Mouse (Mus musculus) granulocyte monocyte progenitor cell, adult 5-6 weeks (primary cell): ENCODE measurements around the gene Pnma3. TPM values are rescaled to one million over a fixed set of nuclear protein-coding genes. Genes with fewer than 3 reads are reported as not detected.
"Not testable (repeated sequence)": the region's sequence is repeated elsewhere in the genome, so short reads cannot be mapped to it uniquely, and the experiment has no call there.

ENCODE experiments used
- ATAC-seq: replicated peaks from 2 replicates; pipeline ENCODE4 v1.8.0; 2016; ENCODE audit warnings: mild to moderate bottlenecking, moderate TSS enrichment, inconsistent platforms; ENCODE audit not compliant: poor library complexity, severe bottlenecking
- total RNA-seq, 2 experiments: library from RNA; stranded (forward) in 1 of 2; stranded (reverse) in 1 of 2; fragments of 200-712, 200-1000 nt in 1 of 2; fragments of >200 nt in 1 of 2; fragmentation: Nextera tagmentation in 1 of 2; gene quantifications; 2 replicates each; pipeline ENCODE4 v1.2.3; 2014 to 2017

The Pnma3 gene
- not detected in 2 replicates for total RNA-seq (2014; fragmentation: Nextera tagmentation)
- not detected in 2 replicates for total RNA-seq (2017)

DNA sequence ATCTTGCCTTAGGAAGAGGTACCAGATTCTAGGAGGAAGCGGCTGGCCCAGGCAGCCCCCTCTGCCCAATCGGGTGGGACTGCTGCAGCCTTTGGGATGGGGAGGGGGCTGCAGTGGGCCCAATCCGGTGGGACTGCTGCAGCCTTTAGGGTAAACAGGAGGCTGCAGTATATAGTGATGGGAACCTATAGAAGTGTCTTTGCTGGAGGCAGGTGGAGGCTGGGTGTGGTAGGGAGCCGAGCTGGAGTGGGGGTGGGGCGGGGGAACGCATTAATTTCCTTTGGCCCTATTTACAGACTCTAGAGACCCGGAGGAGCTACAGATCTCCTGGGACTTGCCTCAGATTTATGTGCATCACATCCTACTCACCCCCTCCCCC lies at the start of gene Pnma3:
Gene Pnma3 (plus strand): TSS at position 373 of the 379 bp plus-strand sequence.
- no peak for ATAC-seq

DNA sequence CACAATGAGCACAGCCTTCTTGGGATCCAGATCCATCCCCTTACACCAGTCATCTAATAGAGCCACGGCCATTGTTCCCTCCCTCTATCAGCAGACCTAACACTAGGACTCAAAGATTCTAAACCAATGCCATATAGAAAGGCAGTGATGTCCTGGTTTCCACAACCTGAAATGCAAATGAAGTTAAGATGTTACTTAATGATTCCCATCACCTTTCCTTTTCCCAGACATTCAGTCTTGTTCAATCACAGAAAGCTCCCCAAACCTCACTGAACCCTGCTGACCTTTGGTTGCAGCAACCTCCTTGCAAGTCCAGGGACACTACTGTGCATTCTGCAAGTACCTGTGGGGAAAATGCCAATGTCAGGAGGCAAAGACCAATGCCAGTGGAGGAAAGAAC lies 27.6 kb upstream of the Pnma3 start, which contains the start of gene Pnma5:
Gene Pnma5 (minus strand): TSS at position 101 of the 400 bp plus-strand sequence.
- ATAC-seq: no peak

DNA sequence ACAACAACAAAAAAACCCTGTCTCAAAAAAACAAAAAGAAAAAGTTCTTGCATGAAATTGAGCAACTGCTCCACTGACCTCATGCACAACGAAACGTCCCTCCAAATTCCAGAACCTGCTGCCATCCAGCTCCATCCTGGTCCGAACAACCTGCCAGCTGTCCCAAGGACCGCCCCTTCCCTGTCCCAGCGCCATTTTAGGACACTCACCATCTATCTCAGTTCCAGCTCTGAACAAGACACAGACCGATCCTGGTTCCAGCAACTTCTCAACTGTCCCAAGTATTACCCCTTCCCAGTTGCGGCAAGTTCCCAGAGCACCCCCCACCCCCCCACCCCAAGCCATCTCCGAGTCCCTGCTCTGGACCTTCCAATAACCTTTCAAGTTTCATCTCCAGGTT lies 25.8 kb upstream of the Pnma3 start:
- no peak for ATAC-seq

DNA sequence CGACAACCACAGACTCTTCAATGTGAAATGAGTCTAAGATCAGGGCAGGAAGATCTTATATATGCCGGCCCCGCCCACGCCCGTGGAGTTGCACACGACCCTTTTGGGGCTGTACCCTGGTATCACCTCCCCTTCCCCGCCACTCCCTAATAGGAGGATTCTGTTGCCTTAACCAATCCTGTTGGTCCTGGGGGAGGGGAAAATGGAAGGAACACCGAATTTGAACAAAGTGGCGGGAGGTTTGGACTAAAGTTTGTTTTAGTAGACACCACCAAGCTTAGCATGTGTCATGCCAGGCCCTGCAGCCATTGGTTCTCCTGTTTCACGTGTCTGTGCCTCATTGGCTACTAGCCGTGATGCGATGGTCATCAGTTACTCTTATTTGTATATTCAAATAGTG lies 24.9 kb upstream of the Pnma3 start:
- ATAC-seq: no peak

DNA sequence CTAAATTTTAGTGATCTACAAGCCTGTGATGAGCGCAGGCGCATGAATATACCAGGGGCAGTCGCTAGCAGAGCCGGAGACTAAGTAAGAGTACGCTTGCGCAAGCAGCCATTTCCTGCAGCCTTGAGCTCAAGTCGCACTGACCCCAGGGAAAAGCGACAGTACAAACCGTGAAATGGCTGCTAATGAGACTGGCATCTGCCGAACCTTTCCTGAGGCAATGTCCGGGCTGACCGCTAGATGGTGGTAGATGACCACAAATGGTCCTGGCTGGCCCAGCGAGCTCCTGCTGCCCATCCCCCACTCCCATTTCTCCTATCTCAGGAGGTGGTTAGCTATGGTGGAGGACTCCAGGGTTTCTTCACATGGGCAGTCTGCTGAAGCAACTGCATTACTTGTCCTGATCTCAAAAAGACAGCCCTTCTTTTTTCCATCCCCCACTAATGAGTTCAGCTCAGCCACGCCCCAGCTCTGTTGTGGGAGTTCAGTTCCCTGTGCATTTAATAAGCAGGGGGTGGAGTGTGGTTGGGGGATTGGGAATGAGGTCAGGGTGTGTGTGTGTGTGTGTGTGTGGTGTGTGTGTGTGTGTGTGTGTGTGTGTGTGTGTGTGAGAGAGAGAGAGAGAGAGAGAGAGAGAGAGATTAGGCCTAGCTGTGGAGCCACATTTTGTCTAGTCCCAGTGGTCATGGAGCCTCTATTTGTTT lies 10.6 kb upstream of the Pnma3 start:
- peak; percentile 100 for ATAC-seq

DNA sequence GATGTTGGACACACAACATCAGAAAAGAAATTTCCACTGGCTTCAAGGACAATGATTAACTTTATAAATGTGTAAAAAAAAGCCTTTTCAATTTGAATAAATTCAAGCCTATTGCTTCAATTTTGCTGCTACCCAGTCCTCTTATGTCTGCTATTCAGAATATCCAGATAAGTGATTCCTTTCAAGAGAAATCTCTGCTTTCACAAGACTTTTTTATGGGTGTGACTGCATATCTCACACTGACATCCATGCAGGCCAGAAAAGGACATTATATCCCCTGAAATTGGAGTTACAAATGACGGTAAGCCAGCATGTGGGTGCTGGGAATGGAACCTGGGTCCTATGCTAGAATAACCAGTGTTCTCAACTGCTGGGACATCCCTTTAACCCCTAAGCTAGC lies 3.1 kb upstream of the Pnma3 start:
- ATAC-seq: no peak

DNA sequence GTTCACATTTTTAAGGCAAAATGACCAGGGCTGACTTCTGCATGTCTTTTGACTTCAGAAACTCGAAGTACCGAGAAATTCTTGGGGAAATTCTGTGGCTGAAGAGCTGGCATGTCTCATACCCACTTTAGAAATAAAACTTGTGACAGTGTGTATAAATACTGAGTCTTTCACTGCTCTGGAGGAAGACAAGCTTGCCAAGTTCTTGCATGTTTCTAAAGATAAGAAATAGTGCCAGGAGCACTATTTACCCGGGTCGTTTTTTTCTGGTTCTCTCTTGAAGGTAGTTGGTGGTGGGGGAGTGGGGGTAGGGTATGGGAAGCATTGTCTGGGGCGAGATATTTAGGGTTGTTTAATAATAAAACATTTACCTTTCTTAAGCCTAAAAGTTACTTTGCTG lies 2.3 kb upstream of the Pnma3 start:
- ATAC-seq: no peak

DNA sequence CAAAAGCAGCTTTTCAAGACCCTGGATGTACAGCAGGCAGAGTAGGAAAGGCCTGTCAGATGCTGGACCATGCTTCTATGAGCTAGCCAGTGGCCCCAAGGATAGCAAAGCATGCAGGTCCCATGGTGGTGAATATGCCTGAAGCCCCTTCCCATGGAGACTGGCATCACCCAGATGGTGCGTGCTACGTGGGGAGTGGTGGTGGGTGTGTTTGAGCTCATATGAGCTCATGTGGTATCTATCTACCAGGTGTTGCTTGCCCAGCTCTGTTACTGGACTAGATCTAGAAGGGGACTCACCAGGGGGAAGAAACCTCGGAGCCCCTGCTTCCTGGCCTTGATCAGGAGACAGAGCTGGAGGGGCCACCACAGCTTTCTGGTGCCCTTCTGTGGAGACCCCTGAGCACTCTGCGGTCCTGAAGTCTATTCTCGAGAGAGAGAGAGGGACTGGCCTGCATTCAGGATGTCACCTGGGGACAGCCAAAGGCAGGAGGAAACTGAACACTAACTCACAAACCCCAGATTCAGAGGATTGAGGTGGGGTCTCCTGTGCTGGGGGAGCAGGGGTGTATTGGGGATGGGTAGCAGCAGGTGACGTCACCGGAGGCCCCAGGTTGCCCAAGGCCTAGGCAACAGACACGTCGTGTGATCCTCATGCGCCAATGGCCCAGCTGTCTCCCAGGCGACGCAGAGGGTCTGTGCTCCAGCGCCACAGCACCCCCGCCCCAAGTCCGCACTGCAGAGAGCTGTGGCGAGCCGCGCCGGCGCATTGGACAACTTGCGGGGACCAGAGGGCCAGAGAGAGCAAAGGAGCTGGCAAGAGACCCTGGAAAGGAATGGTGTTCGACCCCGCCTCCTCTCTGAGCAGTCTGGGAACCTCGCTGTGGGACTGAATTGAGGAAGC lies 824 bp upstream of the Pnma3 start:
- ATAC-seq: no peak

DNA sequence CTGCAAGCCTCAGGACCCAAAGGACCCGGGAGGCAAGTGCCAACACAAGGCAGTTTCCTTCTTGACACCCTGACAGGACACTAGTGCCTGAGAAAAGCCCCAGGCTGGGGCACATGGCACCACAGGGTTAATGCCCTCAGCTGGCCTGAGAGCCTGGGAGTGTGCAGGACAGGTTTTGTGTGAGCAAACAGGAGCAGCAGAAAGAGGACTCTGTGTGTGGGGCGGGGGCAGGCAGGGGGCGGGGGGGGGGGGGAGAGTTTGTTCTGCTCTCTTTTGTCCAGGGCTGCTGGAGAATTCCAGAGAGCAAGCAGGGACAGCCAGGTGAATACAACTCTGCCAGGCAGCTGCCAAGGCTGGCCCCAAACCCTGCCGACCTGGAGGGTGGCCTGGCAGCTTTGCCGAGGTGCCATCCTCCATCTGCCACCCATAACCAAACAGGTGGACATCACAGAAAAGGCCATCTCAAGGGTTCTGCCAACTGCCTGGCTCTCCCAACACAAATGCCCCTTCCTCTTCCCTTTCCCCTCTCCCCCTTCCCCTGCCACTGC lies 2.3 kb downstream of the Pnma3 start:
- ATAC-seq: not testable (repeated sequence)

DNA sequence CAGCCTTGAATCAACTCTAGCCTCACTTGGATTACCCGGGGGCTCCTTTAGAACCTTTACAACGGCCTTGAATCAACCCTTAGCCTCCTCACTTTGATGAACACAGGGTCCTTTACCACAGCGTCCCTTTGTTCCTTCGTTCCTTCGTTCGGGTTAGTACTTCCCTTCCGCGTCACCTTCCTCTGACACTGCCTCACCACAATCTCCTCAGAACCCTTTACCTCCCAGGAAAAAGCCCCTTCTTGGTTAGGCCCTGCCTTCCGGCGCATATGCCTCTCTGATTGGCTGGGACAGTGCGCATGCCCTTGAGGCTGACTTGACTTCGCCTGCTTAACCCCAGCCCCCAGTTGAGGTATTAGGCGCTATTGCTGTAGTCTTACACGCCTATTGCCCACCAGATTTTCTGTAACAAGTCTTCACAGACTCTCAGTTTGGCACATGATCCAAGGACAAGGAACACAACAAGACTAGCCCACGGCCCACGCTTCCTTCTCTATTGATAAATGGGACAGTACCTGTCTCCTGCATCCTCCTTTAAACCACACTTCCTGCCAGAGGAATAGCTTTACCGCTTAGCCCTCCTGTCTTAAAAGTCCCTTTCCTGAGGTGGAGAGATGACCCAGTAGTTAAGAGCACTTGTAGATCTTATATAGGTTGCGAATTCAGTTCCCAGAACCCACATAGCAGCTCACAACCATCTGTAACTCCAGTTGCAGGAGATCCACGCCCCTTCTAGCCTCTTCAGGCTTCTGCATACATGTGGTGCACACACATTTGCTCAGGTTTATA lies 17.9 kb downstream of the Pnma3 start, which contains the start of gene Xlr4a:
Gene Xlr4a (minus strand): TSS at position 212 of the 789 bp plus-strand sequence.
- 0 out of 2 replicates have a peak, but pooled peaks have one; percentile 14 for ATAC-seq

DNA sequence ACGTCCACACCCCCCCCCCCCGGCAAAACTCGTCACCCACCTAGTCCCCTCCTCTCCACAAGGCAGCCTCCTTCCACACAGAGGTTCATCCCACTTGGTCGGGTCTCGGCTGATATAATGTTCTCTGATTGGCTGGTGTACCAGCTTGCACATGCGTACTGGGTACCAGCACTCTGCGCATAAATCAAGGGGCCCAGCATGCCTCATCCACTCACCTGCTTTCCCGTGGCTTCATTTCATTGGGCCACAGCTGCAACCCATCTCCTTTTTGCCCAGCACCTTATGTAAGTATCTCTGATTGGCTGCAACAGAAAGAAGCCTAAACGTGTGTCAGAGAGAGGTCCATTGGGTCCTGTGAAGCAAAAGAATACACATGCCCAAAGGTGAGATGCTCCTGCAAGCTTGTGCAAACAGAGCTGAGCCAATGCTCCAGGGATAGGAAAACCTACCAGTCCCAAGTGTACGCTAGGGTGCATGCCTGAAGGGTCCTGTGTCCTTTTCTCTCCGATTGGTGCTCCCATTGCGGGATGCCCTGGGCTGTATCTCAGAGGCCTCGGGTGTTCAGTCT lies 32.4 kb downstream of the Pnma3 start, which contains the start of gene Xlr3a:
Gene Xlr3a (minus strand): TSS at position 155 of the 568 bp plus-strand sequence.
- ATAC-seq: peak; percentile 25; the same call in 1 of the 2 replicates

DNA sequence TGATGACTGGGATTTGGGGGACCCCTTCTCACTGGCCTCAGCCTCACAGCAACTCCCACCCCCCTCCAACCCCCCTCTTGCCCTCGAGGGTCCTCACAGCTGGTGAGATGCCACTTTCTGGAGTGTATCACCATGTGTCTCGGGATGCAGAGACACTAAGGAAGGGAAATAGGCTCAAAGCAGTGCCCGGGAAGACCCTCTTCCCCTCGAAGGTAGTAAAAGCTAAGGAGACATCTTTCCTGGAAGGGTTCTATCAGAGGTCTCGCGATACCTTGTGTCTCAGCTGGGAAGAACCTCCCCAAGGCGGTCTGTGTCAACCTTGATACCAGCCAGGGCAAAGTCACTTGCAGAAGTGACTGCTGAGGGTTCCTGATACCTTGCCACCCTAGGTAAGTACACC lies 52.2 kb downstream of the Pnma3 start, which contains the start of gene Gm14685:
Gene Gm14685 (plus strand): TSS at position 301 of the 400 bp plus-strand sequence.
- ATAC-seq: not testable (repeated sequence)

Other genes with a start within 250 kb of the Pnma3 start
- not detected in 2 replicates for gene Gabrq, start 239.6 kb upstream of the Pnma3 start, total RNA-seq (2014; fragmentation: Nextera tagmentation)
- gene Gabrq, start 239.6 kb upstream of the Pnma3 start, total RNA-seq (2017): not detected in 2 replicates
- 52.3 and 71.4 TPM in 2 replicates for gene Cetn2, start 146.4 kb upstream of the Pnma3 start, total RNA-seq (2014; fragmentation: Nextera tagmentation)
- gene Cetn2, start 146.4 kb upstream of the Pnma3 start, total RNA-seq (2017): 93.3 and 127 TPM in 2 replicates
- gene Nsdhl, start 146.2 kb upstream of the Pnma3 start, total RNA-seq (2014; fragmentation: Nextera tagmentation): 12.4 and 20.2 TPM in 2 replicates
- 15.2 and 17.9 TPM in 2 replicates for gene Nsdhl, start 146.2 kb upstream of the Pnma3 start, total RNA-seq (2017)
- not detected in 2 replicates for gene Zfp185, start 77.4 kb upstream of the Pnma3 start, total RNA-seq (2014; fragmentation: Nextera tagmentation)
- gene Zfp185, start 77.4 kb upstream of the Pnma3 start, total RNA-seq (2017): not detected in 2 replicates
- not detected in 2 replicates for gene Pnma5, start 27.7 kb upstream of the Pnma3 start, total RNA-seq (2014; fragmentation: Nextera tagmentation)
- gene Pnma5, start 27.7 kb upstream of the Pnma3 start, total RNA-seq (2017): not detected in 2 replicates
- 23.8 and 24.8 TPM in 2 replicates for gene Xlr4a, start 17.7 kb downstream of the Pnma3 start, total RNA-seq (2014; fragmentation: Nextera tagmentation)
- 10.9 and 14.2 TPM in 2 replicates for gene Xlr4a, start 17.7 kb downstream of the Pnma3 start, total RNA-seq (2017)
- 1.8 and 8.5 TPM in 2 replicates for gene Xlr3a, start 32.3 kb downstream of the Pnma3 start, total RNA-seq (2014; fragmentation: Nextera tagmentation)
- 4.2 and 6.0 TPM in 2 replicates for gene Xlr3a, start 32.3 kb downstream of the Pnma3 start, total RNA-seq (2017)
- not detected in 2 replicates for gene Gm14685, start 52.3 kb downstream of the Pnma3 start, total RNA-seq (2014; fragmentation: Nextera tagmentation)
- not detected in 2 replicates for gene Gm14685, start 52.3 kb downstream of the Pnma3 start, total RNA-seq (2017)
- not detected in 2 replicates for gene Xlr5b, start 84.0 kb downstream of the Pnma3 start, total RNA-seq (2014; fragmentation: Nextera tagmentation)
- not detected in 2 replicates for gene Xlr5b, start 84.0 kb downstream of the Pnma3 start, total RNA-seq (2017)
- not detected in 2 replicates for gene DXBay18, start 84.7 kb downstream of the Pnma3 start, total RNA-seq (2014; fragmentation: Nextera tagmentation)
- gene DXBay18, start 84.7 kb downstream of the Pnma3 start, total RNA-seq (2017): not detected in 2 replicates
- gene Spin2d, start 112.2 kb downstream of the Pnma3 start, total RNA-seq (2014; fragmentation: Nextera tagmentation): not detected in 2 replicates
- 1.6 TPM in 1 of 2 replicates, not detected in the other for gene Spin2d, start 112.2 kb downstream of the Pnma3 start, total RNA-seq (2017)
- 1.3 and 16.8 TPM in 2 replicates for gene Xlr3b, start 127.4 kb downstream of the Pnma3 start, total RNA-seq (2014; fragmentation: Nextera tagmentation)
- gene Xlr3b, start 127.4 kb downstream of the Pnma3 start, total RNA-seq (2017): 7.8 and 7.9 TPM in 2 replicates
- gene Xlr4b, start 149.5 kb downstream of the Pnma3 start, total RNA-seq (2014; fragmentation: Nextera tagmentation): 17.1 and 17.2 TPM in 2 replicates
- gene Xlr4b, start 149.5 kb downstream of the Pnma3 start, total RNA-seq (2017): 13.2 and 15.7 TPM in 2 replicates
- gene F8a, start 163.5 kb downstream of the Pnma3 start, total RNA-seq (2014; fragmentation: Nextera tagmentation): 2.3 and 5.9 TPM in 2 replicates
- gene F8a, start 163.5 kb downstream of the Pnma3 start, total RNA-seq (2017): 3.9 and 4.2 TPM in 2 replicates
- 2.9 and 13.5 TPM in 2 replicates for gene Xlr4c, start 178.3 kb downstream of the Pnma3 start, total RNA-seq (2014; fragmentation: Nextera tagmentation)
- gene Xlr4c, start 178.3 kb downstream of the Pnma3 start, total RNA-seq (2017): 5.9 and 8.6 TPM in 2 replicates
- not detected in 2 replicates for gene Xlr3c, start 200.6 kb downstream of the Pnma3 start, total RNA-seq (2014; fragmentation: Nextera tagmentation)
- not detected in 2 replicates for gene Xlr3c, start 200.6 kb downstream of the Pnma3 start, total RNA-seq (2017)
- gene Xlr5a, start 228.2 kb downstream of the Pnma3 start, total RNA-seq (2014; fragmentation: Nextera tagmentation): not detected in 2 replicates
- not detected in 2 replicates for gene Xlr5a, start 228.2 kb downstream of the Pnma3 start, total RNA-seq (2017)
- not detected in 2 replicates for gene Xlr5c, start 228.2 kb downstream of the Pnma3 start, total RNA-seq (2014; fragmentation: Nextera tagmentation)
- not detected in 2 replicates for gene Xlr5c, start 228.2 kb downstream of the Pnma3 start, total RNA-seq (2017)